Comparison of ENCODE assay signal across 11 mouse cellular contexts in genomic region chr13:8839937-8840336, GRCm38 (mm10). TPM values are rescaled to one million over a fixed set of nuclear protein-coding genes. Genes with fewer than 3 reads are reported as not detected.
DNase-seq lines count a peak whose midpoint lies in the region; ATAC-seq and TF ChIP-seq lines count a peak whose summit lies in the region.
"Had no signal": no experiment of that assay in that cellular context is flagged by ENCODE, and none has a peak within 500 bp of the region (broad histone marks: within the 10 kb centered on the region; RNA-seq: fewer than 3 reads in every experiment).

No protein-coding gene starts in this region.

- peaks cover 36% of the 10 kb centered on the region for H3K36me3 ChIP-seq in heart, adult 2 months (ENCODE audit: control insufficient read depth, insufficient read depth, low read length)
- peaks cover 78% of the 10 kb centered on the region for H3K36me3 ChIP-seq in lung, embryonic 14.5 days (ENCODE audit: insufficient read depth)
- peaks cover 5% of the 10 kb centered on the region for H3K36me3 ChIP-seq in forebrain, embryonic 11.5 days (ENCODE audit: control insufficient read depth, insufficient read depth, low read length)

- intact Hi-C loops in heart, adult 2 months (cut with DNase I): loop anchor here (2.0 kb wide), 2 partner anchors 31 to 45 kb away; partner anchors contain the start of genes Idi1 and Wdr37

- H3K9me3 ChIP-seq in lung, embryonic 14.5 days (ENCODE audit: low read depth, low read length): no peaks in the 10 kb centered on the region
- no peaks in the 10 kb centered on the region for H3K9me3 ChIP-seq in forebrain, embryonic 11.5 days (ENCODE audit: control insufficient read depth, low read length)
- H3K9me3 ChIP-seq: G1E had no signal

- no peak for TF ChIP-seq CTCF in heart, adult 2 months (IDR thresholded peaks at IDR 0.05)
- no peak for TF ChIP-seq CTCF in lung, embryonic 14.5 days (IDR thresholded peaks at IDR 0.05; ENCODE audit: low read depth)

- peak; percentile 42 to 64 for DNase-seq in heart, adult 2 months
- DNase-seq in kidney, adult 11 months: peak; percentile 49
- peak; percentile 67 for DNase-seq in lung, embryonic 14.5 days
- no peak for DNase-seq in spleen, adult 18-20 months
- no peak for DNase-seq in thymus, postnatal 25 days
- no peak for DNase-seq in forebrain, embryonic 11.5 days (ENCODE audit: low spot score)
- DNase-seq: gastrocnemius, postnatal 10 days; layer of hippocampus, postnatal 36 days; thymus, postnatal 4 days had no signal

- no peak overlapping the region for H3K4me2 ChIP-seq in lung, embryonic 14.5 days
- H3K4me2 ChIP-seq in forebrain, embryonic 11.5 days (ENCODE audit: low read depth, low read length, severe bottlenecking): no peak overlapping the region

- H3K79me2 ChIP-seq in heart, adult 2 months (replicated peaks; ENCODE audit: control insufficient read depth, insufficient read depth, low read length): no peaks in the 10 kb centered on the region

- ATAC-seq in lung, embryonic 14.5 days (ENCODE audit: insufficient read depth): peak; percentile 75; the same call in 1 of the 2 replicates
- ATAC-seq in forebrain, embryonic 11.5 days (replicated peaks; ENCODE audit: low FRiP score): no peak

- no peaks in the 10 kb centered on the region for H3K27me3 ChIP-seq in heart, adult 2 months (ENCODE audit: control insufficient read depth, insufficient read depth, low read length)
- H3K27me3 ChIP-seq in lung, embryonic 14.5 days (ENCODE audit: insufficient read depth, low read length): no peaks in the 10 kb centered on the region
- H3K27me3 ChIP-seq in forebrain, embryonic 11.5 days (ENCODE audit: control insufficient read depth, insufficient read depth, low read length): no peaks in the 10 kb centered on the region

- 46% methylated on average over 6 of the region's 6 CpGs for WGBS in heart, adult 2 months
- WGBS in lung, embryonic 14.5 days: 62% methylated on average over 6 of the region's 6 CpGs
- 79% methylated on average over 6 of the region's 6 CpGs for WGBS in forebrain, embryonic 11.5 days

- peak overlapping the region; percentile 97 for H3K27ac ChIP-seq in brown adipose tissue, adult 24 weeks (replicated peaks; ENCODE audit: low read depth, low read length)
- peak overlapping the region; percentile 85 for H3K27ac ChIP-seq in heart, adult 2 months
- peak overlapping the region; percentile 80 for H3K27ac ChIP-seq in lung, embryonic 14.5 days (ENCODE audit: low read depth)
- H3K27ac ChIP-seq in forebrain, embryonic 11.5 days (ENCODE audit: low read depth, low read length): no peak overlapping the region

- H3K4me3 ChIP-seq in brown adipose tissue, adult 24 weeks (ENCODE audit: insufficient read depth, low read depth, low read length): no peak overlapping the region
- peak overlapping the region; percentile 14; the same call in 1 of the 2 replicates for H3K4me3 ChIP-seq in heart, adult 2 months
- H3K4me3 ChIP-seq in lung, embryonic 14.5 days (ENCODE audit: low read depth, low read length): no peak overlapping the region
- H3K4me3 ChIP-seq in forebrain, embryonic 11.5 days (ENCODE audit: low read depth, low read length): no peak overlapping the region

- TF ChIP-seq POLR2A in heart, adult 2 months (IDR thresholded peaks at IDR 0.05; ENCODE audit: insufficient read depth, low read depth, low read length): peak; percentile 58; the same call in 1 of the 2 replicates

- no peak overlapping the region; the same call in 1 of the 2 replicates for H3K9ac ChIP-seq in heart, adult 2 months (ENCODE audit: low read depth, low read length)
- no peak overlapping the region for H3K9ac ChIP-seq in lung, embryonic 14.5 days
- no peak overlapping the region for H3K9ac ChIP-seq in forebrain, embryonic 11.5 days (ENCODE audit: low read length)

- H3K4me1 ChIP-seq in brown adipose tissue, adult 24 weeks (ENCODE audit: control insufficient read depth, insufficient read depth, insufficient read length, low read length): no peaks in the 10 kb centered on the region; the same call in 1 of the 2 replicates
- H3K4me1 ChIP-seq in heart, adult 2 months (ENCODE audit: control insufficient read depth, insufficient read depth, low read length): peaks cover 15% of the 10 kb centered on the region
- no peaks in the 10 kb centered on the region for H3K4me1 ChIP-seq in lung, embryonic 14.5 days (ENCODE audit: insufficient read depth)
- peaks cover 5% of the 10 kb centered on the region; the same call in 1 of the 2 replicates for H3K4me1 ChIP-seq in forebrain, embryonic 11.5 days (replicated peaks; ENCODE audit: control insufficient read depth, insufficient read depth, low read length)

- peak; percentile 84 for TF ChIP-seq EP300 in heart, adult 2 months (IDR thresholded peaks at IDR 0.05; ENCODE audit: insufficient read depth, low read depth, low read length)

RNA-seq across cellular contexts. Expression of gene Wdr37, which starts 31.8 kb away (rescaled TPM):
- polyA plus RNA-seq in brown adipose tissue, adult 24 weeks (2012; ENCODE audit: insufficient read depth, insufficient read length, missing spikeins): 13.1 and 15.3 TPM in 2 replicates
- total RNA-seq in heart, adult 2 months (2021): 10 to 100 TPM; 33.3 to 38.7 TPM
- polyA plus RNA-seq in heart, adult 2 months (2012; rRNA removed): 12.6 and 24.4 TPM in 2 replicates
- polyA plus RNA-seq in lung, embryonic 14.5 days (2014; fragmentation: Nextera tagmentation; extraction: Ambion mirVana): 23.4 and 24.4 TPM in 2 replicates
- polyA plus RNA-seq in forebrain, embryonic 11.5 days (2014; fragmentation: Nextera tagmentation; extraction: Ambion mirVana): 43.0 and 43.5 TPM in 2 replicates

RNA-seq across cellular contexts. Expression of gene Idi1, which starts 45.4 kb away (rescaled TPM):
- 64.6 and 96.8 TPM in 2 replicates for polyA plus RNA-seq in brown adipose tissue, adult 24 weeks (2012; ENCODE audit: insufficient read depth, insufficient read length, missing spikeins)
- 1 to 10 TPM; 4.5 to 4.9 TPM for total RNA-seq in heart, adult 2 months (2021)
- polyA plus RNA-seq in heart, adult 2 months (2012; rRNA removed): 3.0 and 6.9 TPM in 2 replicates
- 71.5 and 81.2 TPM in 2 replicates for polyA plus RNA-seq in lung, embryonic 14.5 days (2014; fragmentation: Nextera tagmentation; extraction: Ambion mirVana)
- 162 and 168 TPM in 2 replicates for polyA plus RNA-seq in forebrain, embryonic 11.5 days (2014; fragmentation: Nextera tagmentation; extraction: Ambion mirVana)

Comparison
In these comparisons a context has a peak if more than half of its experiments do, and no peak if none do; other contexts are left out.
1. DNase-seq: peak in heart, adult 2 months (2 of 2), kidney, adult 11 months (single experiment) and lung, embryonic 14.5 days (single experiment); none in spleen, adult 18-20 months (0 of 2), thymus, postnatal 25 days (single experiment) and forebrain, embryonic 11.5 days (single experiment).